Mouse (Mus musculus) midbrain, embryonic 10.5 days (tissue): ENCODE measurements around the gene Mapk10. TPM values are rescaled to one million over a fixed set of nuclear protein-coding genes. Genes with fewer than 3 reads are reported as not detected.
"Not testable (repeated sequence)": the region's sequence is repeated elsewhere in the genome, so short reads cannot be mapped to it uniquely, and the experiment has no call there.

Experiments
- DNase-seq: peaks from one replicate; pipeline ENCODE4 v3.0.0-alpha.2; 2017; ENCODE audit warnings: low spot score
- H3K27ac ChIP-seq: fragments of 300-500 bp; sonication (generic); replicated peaks from 2 replicates; pipeline ENCODE4 v1.5.1; 2016; ENCODE audit warnings: mild to moderate bottlenecking
- H3K27me3 ChIP-seq: fragments of 300-500 bp; sonication (generic); 2 replicates; pipeline ENCODE4 v1.6.1; 2016; ENCODE audit warnings: low read depth, mild to moderate bottlenecking; ENCODE audit not compliant: poor library complexity, severe bottlenecking
- H3K36me3 ChIP-seq: fragments of 300-500 bp; sonication (generic); 2 replicates; pipeline ENCODE4 v1.6.1; 2016; ENCODE audit warnings: mild to moderate bottlenecking, moderate library complexity
- H3K4me1 ChIP-seq: fragments of 300-500 bp; sonication (generic); 2 replicates; pipeline ENCODE4 v1.6.1; 2016
- H3K4me3 ChIP-seq: fragments of 300-500 bp; sonication (generic); 2 replicates; pipeline ENCODE4 v1.5.1; 2016; ENCODE audit warnings: mild to moderate bottlenecking, moderate library complexity
- H3K9me3 ChIP-seq: fragments of 300-500 bp; sonication (generic); replicated peaks from 2 replicates; pipeline ENCODE4 v1.6.1; 2016; ENCODE audit warnings: mild to moderate bottlenecking
- WGBS: fragments of 180-500 bp; shearing (Covaris S2); methylation state at CpG from one replicate; pipeline ENCODE4 v1.1.7; 2016; 5-methylcytosine and 5-hydroxymethylcytosine counted together
- polyA plus RNA-seq: library from polyadenylated mRNA; unstranded; fragments of >200 nt; fragmentation: Nextera tagmentation; extraction: Ambion mirVana; gene quantifications from 2 replicates; pipeline ENCODE4 v1.2.1, GENCODE M21; 2016

The Mapk10 gene
- polyA plus RNA-seq, 1 experiment from 2014 or later, result 14.9 TPM

DNA sequence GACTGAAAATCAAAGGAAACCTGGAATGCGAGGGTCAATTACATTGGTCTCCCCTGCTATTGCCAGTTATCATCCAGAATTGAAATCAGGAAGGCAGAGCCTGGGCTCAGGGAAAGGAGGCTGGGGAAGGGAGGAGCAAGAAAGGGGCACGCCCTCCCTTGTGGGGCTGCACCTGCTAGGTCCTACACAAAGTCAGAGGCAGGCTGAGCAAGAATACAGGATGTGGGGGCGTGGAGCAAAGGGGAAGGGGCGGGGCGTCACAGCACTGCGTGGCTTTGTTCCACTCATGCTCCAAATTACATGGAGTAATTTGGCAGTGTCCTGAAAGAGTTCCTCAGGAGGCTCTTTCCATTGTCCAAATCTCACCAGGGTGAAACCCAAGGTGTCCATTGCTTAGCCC, 234.0 kb downstream of the Mapk10 start:
- H3K4me3 ChIP-seq, result no peak overlapping the region
- peaks cover 15% of the 10 kb centered on the region for H3K4me1 ChIP-seq
- no peak for DNase-seq
- no peaks in the 10 kb centered on the region for H3K27me3 ChIP-seq
- H3K9me3 ChIP-seq, result no peaks in the 10 kb centered on the region
- WGBS, result 47% methylated on average over 6 of the region's 6 CpGs
- H3K36me3 ChIP-seq, result no peaks in the 10 kb centered on the region
- H3K27ac ChIP-seq, result peak overlapping the region; percentile 52; the same call in 1 of the 2 replicates

DNA sequence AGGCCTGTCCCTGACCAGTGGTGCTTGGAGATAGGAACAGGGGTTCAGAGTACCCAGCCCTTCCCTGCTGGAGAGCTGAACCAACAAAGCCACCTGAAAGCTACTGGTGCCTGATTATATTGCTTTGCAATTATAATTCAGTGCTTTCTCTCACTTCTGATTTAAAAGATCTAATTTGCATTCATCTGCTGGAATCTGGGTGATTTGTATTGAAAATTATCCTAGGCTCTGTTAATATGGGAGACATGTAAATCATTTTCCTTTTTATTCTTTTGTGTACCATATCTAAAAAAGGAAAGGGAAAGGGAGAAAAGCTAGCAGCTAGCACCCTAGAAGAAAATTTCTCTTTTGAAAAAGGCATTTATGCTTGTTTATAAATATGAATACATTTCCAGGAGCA, 234.6 kb downstream of the Mapk10 start:
- Histone ChIP-seq H3K4me3 (no peak overlapping the region), H3K27ac (no peak overlapping the region), H3K4me1 (peaks cover 15% of the 10 kb centered on the region), H3K27me3 (no peaks in the 10 kb centered on the region), H3K9me3 (no peaks in the 10 kb centered on the region), H3K36me3 (no peaks in the 10 kb centered on the region)
- no peak for DNase-seq

DNA sequence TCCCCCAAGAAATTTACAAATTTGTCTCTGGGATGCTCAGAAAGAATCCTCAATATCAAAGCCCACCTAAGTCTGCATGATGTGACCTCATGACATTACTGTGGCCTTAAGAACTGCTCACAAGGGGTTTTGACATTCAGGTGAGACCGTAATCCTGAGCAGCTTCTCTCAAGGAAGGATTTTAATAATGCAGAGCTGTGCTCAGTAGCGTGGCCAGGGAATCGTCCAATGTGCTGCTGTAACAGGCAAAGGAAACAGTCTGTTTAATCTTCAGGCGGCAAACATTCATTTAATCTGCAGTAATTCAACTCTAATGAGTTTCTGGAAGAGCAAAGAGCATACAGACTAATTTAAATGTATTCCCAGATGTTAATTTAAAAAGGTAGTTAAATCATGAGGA, 236.7 kb downstream of the Mapk10 start:
- no peak overlapping the region for H3K27ac ChIP-seq
- DNase-seq, result no peak
- WGBS, result 80% methylated on average over 4 of the region's 4 CpGs
- H3K9me3 ChIP-seq, result no peaks in the 10 kb centered on the region
- H3K4me3 ChIP-seq, result no peak overlapping the region
- peaks cover 15% of the 10 kb centered on the region for H3K4me1 ChIP-seq
- H3K36me3 ChIP-seq, result no peaks in the 10 kb centered on the region
- no peaks in the 10 kb centered on the region for H3K27me3 ChIP-seq

DNA sequence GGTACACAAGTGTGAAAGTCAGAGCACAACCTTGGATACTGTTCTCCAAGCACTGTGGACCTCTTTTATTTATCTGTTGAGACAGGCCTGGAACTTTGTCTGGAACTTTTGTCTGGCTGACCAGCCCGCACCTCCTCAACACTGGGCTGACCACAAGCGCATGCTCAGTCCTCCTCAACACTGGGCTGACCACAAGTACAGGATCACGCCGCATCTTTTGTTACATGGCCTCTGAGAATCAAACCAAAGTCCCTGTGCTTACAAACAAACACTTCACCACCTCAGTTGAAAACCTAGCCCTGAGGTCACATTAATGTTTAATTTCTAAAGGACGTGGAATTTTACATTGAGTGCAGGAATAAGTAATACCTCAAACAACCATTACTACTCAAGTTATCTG, 246.7 kb downstream of the Mapk10 start:
- Histone ChIP-seq H3K36me3 (no peaks in the 10 kb centered on the region), H3K27ac (no peak overlapping the region), H3K4me3 (no peak overlapping the region), H3K9me3 (no peaks in the 10 kb centered on the region; the same call in 1 of the 2 replicates), H3K27me3 (no peaks in the 10 kb centered on the region), H3K4me1 (no peaks in the 10 kb centered on the region)
- WGBS, result 94% methylated on average over 5 of the region's 5 CpGs
- DNase-seq, result no peak

DNA sequence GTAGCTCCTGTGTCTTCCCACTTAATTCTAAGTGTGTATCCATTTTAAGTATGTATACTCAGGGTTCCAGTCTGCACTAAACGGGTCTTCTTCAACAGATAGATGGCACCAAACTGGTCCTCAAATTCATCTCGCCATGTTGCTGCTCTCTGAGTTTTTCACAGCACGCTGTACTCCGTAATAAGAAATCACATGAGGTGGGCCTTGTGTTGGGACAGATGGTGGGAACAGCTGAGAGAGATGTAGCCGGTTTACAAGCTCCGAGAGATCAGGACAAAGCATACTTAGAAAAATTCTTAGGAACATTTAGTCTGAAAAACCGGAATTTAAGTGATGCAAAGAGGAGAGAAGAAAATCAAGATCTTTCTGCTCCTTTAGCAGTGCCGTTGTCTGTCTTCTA, 257.7 kb downstream of the Mapk10 start:
- Histone ChIP-seq H3K4me1 (no peaks in the 10 kb centered on the region), H3K27me3 (no peaks in the 10 kb centered on the region), H3K27ac (no peak overlapping the region), H3K9me3 (no peaks in the 10 kb centered on the region), H3K36me3 (no peaks in the 10 kb centered on the region), H3K4me3 (no peak overlapping the region)
- 90% methylated on average over 8 of the region's 8 CpGs for WGBS
- DNase-seq, result no peak

DNA sequence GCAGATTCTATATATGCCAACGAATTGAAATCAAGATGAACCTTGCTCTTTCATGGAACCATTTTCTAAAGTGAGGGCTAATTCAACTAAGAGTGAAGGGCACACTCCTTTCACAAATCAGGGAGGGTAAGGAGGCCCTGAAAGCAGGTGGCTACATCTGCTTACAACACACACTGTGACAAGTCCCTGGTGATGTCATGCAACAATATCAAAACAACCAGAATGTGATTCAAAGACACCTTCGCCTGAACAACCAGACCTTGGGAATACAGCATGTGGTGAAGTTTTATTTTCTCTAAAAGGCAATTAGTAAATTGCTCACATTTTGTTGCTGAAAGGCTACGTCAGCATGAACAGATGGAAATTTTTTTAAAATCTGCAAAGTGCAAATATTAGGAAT, 258.2 kb downstream of the Mapk10 start:
- H3K9me3 ChIP-seq, result no peaks in the 10 kb centered on the region
- 82% methylated on average over 3 of the region's 3 CpGs for WGBS
- no peak overlapping the region for H3K27ac ChIP-seq
- DNase-seq, result no peak
- no peaks in the 10 kb centered on the region for H3K4me1 ChIP-seq
- H3K4me3 ChIP-seq, result no peak overlapping the region
- no peaks in the 10 kb centered on the region for H3K36me3 ChIP-seq
- no peaks in the 10 kb centered on the region for H3K27me3 ChIP-seq

DNA sequence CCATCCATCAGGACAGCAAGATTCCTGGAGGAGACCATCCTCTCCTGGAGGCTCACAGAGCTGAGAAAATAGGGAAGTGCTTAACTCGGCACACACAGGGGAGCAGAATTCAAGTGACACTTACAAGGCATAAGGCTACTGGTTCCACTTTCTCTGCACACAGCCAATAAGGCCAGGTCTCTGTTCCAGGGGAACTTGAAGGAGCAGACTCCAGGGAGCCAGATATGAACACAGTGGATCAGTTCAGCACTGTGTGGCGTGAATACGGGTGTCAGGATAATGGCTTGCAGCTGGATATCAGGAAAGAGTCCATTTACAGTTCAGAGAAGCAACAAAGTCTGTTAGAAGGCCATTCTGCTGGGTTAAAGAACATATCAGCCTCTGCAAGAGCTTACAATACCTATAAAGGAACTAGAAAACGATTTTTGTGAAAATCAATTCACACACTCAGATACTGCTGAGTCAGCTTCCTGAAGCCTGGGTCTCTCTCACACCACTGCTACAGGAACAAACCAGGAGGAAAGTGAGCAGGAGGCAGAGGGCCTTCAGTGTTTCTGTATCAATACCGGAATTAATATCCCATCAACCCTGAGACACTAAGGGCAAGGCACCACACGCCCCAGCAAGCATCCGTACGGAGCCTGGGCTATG, 263.9 kb downstream of the Mapk10 start:
- peaks cover 3% of the 10 kb centered on the region; the same call in 1 of the 2 replicates for H3K9me3 ChIP-seq
- no peak for DNase-seq
- H3K27me3 ChIP-seq, result no peaks in the 10 kb centered on the region
- no peaks in the 10 kb centered on the region for H3K4me1 ChIP-seq
- 81% methylated on average over 8 of the region's 8 CpGs for WGBS
- no peaks in the 10 kb centered on the region for H3K36me3 ChIP-seq
- H3K4me3 ChIP-seq, result no peak overlapping the region
- H3K27ac ChIP-seq, result no peak overlapping the region

DNA sequence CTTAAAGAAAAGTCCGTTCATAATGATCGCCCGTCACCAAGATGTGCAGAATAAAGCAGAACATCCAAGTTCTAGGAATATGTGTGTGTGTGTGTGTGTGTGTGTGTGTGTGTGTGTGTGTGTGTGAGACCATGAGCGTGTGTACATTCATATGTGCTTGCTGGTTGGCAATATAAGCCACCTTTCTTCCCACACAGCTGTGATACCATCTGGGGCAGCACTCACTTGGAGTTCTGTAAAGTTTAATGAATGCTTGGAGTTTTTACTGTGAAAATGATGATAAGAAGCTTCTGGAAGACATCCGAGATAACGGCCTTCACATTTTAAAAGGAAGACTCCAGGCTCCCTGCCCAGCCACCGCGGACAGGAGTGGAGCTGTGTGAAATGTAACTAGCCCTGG, 264.5 kb downstream of the Mapk10 start:
- 89% methylated on average over 8 of the region's 8 CpGs for WGBS
- Histone ChIP-seq H3K27me3 (no peaks in the 10 kb centered on the region), H3K4me1 (no peaks in the 10 kb centered on the region), H3K27ac (no peak overlapping the region), H3K36me3 (no peaks in the 10 kb centered on the region), H3K4me3 (no peak overlapping the region), H3K9me3 (peaks cover 3% of the 10 kb centered on the region; the same call in 1 of the 2 replicates)
- DNase-seq, result no peak

DNA sequence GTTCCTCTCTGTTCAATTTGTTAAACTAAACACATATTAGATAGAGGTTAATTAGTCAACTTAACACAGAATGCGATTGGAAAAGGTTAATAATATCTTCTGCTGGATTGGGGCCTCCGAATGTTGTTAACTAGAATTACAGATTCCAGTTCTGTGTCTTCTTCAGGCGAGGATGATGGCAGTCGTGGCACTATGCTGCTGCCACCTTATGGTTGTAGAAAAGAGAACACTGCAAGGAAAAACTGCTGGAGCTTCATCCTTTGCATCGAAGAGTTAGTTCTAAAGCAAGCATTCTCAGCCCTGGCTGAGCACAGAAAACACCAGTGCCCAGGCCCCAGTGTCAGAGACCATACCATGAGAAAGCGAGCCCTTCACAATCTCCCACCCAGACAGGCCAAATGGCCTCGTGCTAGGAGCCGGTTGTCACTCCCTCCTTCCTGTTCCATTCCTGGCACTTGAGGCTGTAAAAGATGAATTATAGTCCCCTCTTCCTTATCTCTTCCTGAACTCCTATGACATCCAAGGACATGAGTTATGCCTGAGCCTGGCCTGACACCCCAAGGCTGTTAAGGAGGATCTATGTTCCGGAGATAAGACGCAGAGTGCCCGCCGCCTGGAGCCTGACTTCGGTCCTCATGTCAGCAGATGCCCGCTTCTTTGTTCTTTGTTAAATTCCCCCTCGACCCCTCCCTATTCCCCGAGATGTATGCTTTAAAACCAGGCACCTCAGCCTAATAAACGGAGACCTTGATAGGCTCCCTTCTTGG, 267.1 kb downstream of the Mapk10 start:
- H3K9me3 ChIP-seq, H3K27me3 ChIP-seq, H3K27ac ChIP-seq, H3K36me3 ChIP-seq, H3K4me3 ChIP-seq, DNase-seq, H3K4me1 ChIP-seq: not testable (repeated sequence)
- 89% methylated on average over 17 of the region's 17 CpGs for WGBS

DNA sequence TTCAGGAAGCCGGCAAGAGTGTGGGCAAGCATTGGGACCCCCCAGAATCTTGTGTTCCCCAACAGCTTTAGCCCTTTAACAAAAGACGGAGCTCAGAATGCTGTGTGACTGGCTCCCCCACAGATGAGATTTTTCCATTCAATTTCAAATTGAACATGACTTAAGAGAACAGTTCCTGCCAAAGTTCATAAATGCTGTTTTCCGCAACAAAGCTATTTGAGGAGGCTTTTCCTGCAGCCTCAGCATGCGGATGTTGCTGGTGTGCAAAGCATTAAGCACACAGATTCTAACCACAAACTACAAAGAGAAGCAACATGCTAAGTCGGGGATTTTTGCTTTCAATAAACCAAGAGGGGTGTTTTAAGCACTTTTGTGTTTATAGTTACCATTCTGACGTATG, 281.0 kb downstream of the Mapk10 start:
- Histone ChIP-seq H3K4me1 (peaks cover 5% of the 10 kb centered on the region; the same call in 1 of the 2 replicates), H3K36me3 (no peaks in the 10 kb centered on the region), H3K9me3 (no peaks in the 10 kb centered on the region), H3K27ac (no peak overlapping the region), H3K27me3 (no peaks in the 10 kb centered on the region), H3K4me3 (no peak overlapping the region)
- DNase-seq, result no peak
- 69% methylated on average over 6 of the region's 6 CpGs for WGBS

DNA sequence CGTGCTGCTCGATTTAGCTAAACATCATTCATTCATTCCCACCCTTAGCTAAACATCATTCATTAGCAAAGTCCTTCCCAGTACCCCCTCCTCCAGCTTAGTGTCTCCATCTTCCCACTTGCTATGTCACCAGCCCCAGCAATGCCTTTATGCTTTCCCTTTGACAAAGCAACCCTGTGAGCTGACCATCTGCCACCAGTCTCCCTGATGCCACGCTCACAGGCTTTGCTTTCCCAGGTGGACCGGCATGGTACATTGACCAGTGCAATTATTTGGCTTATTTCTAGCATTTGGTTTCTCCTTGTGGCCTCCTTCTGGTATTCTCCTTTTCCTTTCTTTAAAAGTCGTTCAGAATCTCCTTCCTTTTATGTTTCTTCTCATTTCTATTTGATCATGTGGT, 284.3 kb downstream of the Mapk10 start:
- Histone ChIP-seq H3K4me3 (no peak overlapping the region), H3K4me1 (peaks cover 5% of the 10 kb centered on the region; the same call in 1 of the 2 replicates), H3K27me3 (no peaks in the 10 kb centered on the region), H3K27ac (no peak overlapping the region), H3K9me3 (no peaks in the 10 kb centered on the region; the same call in 1 of the 2 replicates), H3K36me3 (peaks cover 13% of the 10 kb centered on the region)
- no peak for DNase-seq
- WGBS, result 87% methylated on average over 5 of the region's 5 CpGs

DNA sequence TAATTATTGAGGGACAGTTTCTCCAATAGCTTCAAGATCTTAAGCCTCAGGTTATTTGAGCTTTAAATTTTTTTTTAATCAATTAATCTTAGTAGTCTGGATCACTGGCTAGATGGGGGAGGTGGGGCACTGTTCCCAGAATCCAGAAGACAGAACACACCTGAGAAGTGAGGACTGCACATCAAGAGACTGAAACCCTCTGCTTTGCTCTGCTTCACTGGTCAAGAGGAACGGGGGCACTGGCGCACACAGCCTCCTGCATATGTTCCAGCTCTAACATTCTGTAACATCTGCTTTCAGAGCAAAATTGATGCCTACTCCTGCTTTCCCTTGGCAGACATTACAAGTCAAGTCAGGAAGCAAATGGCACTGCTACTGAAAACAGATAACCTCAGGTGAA, 290.9 kb downstream of the Mapk10 start:
- no peaks in the 10 kb centered on the region for H3K4me1 ChIP-seq
- 80% methylated on average over 2 of the region's 2 CpGs for whole genome bisulfite sequencing
- no peak for DNase-seq
- peaks cover 18% of the 10 kb centered on the region for H3K36me3 ChIP-seq
- H3K27me3 ChIP-seq, result no peaks in the 10 kb centered on the region
- no peak overlapping the region for H3K4me3 ChIP-seq
- H3K9me3 ChIP-seq, result no peaks in the 10 kb centered on the region; the same call in 1 of the 2 replicates
- H3K27ac ChIP-seq, result no peak overlapping the region

DNA sequence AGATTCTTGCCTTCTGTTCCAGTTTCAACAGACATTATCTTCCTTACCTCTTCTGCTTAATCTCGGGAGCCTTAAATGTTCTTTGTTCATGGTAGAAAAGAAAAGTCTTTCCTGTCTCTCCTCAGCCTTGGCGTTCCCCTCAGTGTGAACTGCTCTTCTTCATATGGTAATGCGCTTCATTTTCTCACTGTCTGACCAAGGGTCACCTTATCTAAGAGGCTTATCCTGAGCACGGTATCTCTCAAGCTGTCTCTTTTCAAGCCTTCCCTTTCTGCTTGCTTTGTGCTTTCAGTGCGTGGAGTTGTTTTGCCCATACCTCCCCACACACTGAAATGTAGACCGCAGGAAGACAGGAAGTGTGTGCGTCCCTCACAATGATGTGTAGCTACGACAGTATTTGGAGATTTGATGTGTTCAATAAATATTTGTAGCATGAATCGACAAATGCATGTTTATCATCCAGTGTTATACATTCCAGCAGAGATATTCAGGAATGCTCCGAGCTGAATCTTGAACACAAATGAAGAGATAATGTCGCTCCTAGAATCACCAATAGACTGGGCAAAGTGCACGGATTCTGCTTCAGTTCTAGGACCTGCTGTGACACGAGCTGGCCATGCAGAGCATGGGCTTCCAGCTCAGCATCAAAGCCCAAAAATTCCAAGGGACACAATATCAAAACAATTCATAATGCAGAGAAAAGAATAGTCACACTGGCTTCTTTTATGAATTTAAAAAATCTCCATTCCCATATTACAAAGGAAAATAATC, 305.5 kb downstream of the Mapk10 start:
- no peak overlapping the region for H3K27ac ChIP-seq
- DNase-seq, result no peak
- 40% methylated on average over 13 of the region's 13 CpGs for WGBS
- 0 out of 2 replicates have a peak overlapping the region, but pooled peaks have one; percentile 17 for H3K4me3 ChIP-seq
- no peaks in the 10 kb centered on the region for H3K9me3 ChIP-seq
- H3K4me1 ChIP-seq, result peaks cover 16% of the 10 kb centered on the region
- H3K27me3 ChIP-seq, result no peaks in the 10 kb centered on the region
- no peaks in the 10 kb centered on the region for H3K36me3 ChIP-seq
